Mouse (Mus musculus) right cerebral cortex, adult 2 months (tissue): ENCODE measurements at regions not wholly inside any gene's neighbourhood (a gene's known extent, or its start where the extent isn't known, plus 50 kb on each side); places are given as distances from the start of the nearest gene placed in this dataset.

ENCODE experiments used
- DNase-seq, 2 experiments: peaks; one replicate each; pipeline ENCODE4 v3.0.0; 2021 to 2022; ENCODE audit warnings: low spot score in 2 of 2

GRCm38 (mm10) chr16:30774951-30775661 is 175.6 kb downstream of the Fam43a start:
- DNase-seq, result no peak

- DNase-seq, result no peak
Observed at GRCm38 (mm10) chr16:30775740-30776700, 176.5 kb downstream of the Fam43a start.

GRCm38 (mm10) chr16:30777416-30777815 is 177.9 kb downstream of the Fam43a start:
- no peak for DNase-seq

- DNase-seq, result no peak
Observed at GRCm38 (mm10) chr16:30778078-30778477, 178.6 kb downstream of the Fam43a start.

- DNase-seq, result no peak
Observed at GRCm38 (mm10) chr16:30778945-30779344, 179.4 kb downstream of the Fam43a start.

- DNase-seq, result no peak
Observed at GRCm38 (mm10) chr16:30784261-30784660, 184.7 kb downstream of the Fam43a start.

- no peak for DNase-seq
Observed at GRCm38 (mm10) chr16:30784949-30785348, 185.4 kb downstream of the Fam43a start.

- no peak for DNase-seq
Observed at GRCm38 (mm10) chr16:30786060-30786459, 186.5 kb downstream of the Fam43a start.

- no peak for DNase-seq
Observed at GRCm38 (mm10) chr16:30787351-30787750, 187.8 kb downstream of the Fam43a start.

GRCm38 (mm10) chr16:30788321-30788781 is 188.8 kb downstream of the Fam43a start:
- no peak for DNase-seq

- DNase-seq, result no peak
Observed at GRCm38 (mm10) chr16:30788944-30789781, 189.6 kb downstream of the Fam43a start.

GRCm38 (mm10) chr16:30790036-30790435 is 190.5 kb downstream of the Fam43a start:
- DNase-seq, result no peak

- no peak for DNase-seq
Observed at GRCm38 (mm10) chr16:30790551-30791001, 191.1 kb downstream of the Fam43a start.

- no peak for DNase-seq
Observed at GRCm38 (mm10) chr16:30791048-30791855, 191.7 kb downstream of the Fam43a start.

- DNase-seq, result no peak
Observed at GRCm38 (mm10) chr16:30792738-30793377, 193.3 kb downstream of the Fam43a start.

- DNase-seq, result no peak
Observed at GRCm38 (mm10) chr16:30793378-30793753, 193.8 kb downstream of the Fam43a start.

- no peak for DNase-seq
Observed at GRCm38 (mm10) chr16:30793856-30794255, 194.3 kb downstream of the Fam43a start.

- DNase-seq, result no peak
Observed at GRCm38 (mm10) chr16:30795501-30795904, 196.0 kb downstream of the Fam43a start.

- DNase-seq, result no peak
Observed at GRCm38 (mm10) chr16:30796103-30796502, 196.6 kb downstream of the Fam43a start.

GRCm38 (mm10) chr16:30797006-30797405 is 197.5 kb downstream of the Fam43a start:
- no peak for DNase-seq
